Mouse (Mus musculus): Measurements from ENCODE around the gene Tifa.

- TF ChIP-seq MAX (IDR thresholded peaks at IDR 0.05) (no peak), CTCF (IDR thresholded peaks at IDR 0.05; ENCODE audit: control insufficient read depth, insufficient read depth, insufficient read length) (no peak), MYOG (IDR thresholded peaks at IDR 0.05; ENCODE audit: control insufficient read depth, extremely low read depth, insufficient read length) (no peak), USF1 (IDR thresholded peaks at IDR 0.05; ENCODE audit: low read depth) (no peak), CEBPB (IDR thresholded peaks at IDR 0.05; ENCODE audit: low read depth) (no peak), MYOD1 (IDR thresholded peaks at IDR 0.05; ENCODE audit: control insufficient read depth, insufficient read length, low read depth) (no peak), FOSL1 (IDR thresholded peaks at IDR 0.05; ENCODE audit: insufficient read depth, low read length, poor library complexity, severe bottlenecking) (no peak)
Measured at GRCm38 (mm10) chr3:127827123-127827522, 37.5 kb downstream of the Tifa start.
